Mouse (Mus musculus) neural tube, embryonic 15.5 days (tissue): ENCODE data around the gene Prelid3b. TPM values are rescaled to one million over a fixed set of nuclear protein-coding genes. Genes with fewer than 3 reads are reported as not detected.

ENCODE experiments used
- ATAC-seq: fragments of 200-750 bp; cut with Nextera tagmentation; 2 replicates; pipeline ENCODE4 v1.8.0; 2017; ENCODE audit warnings: mild to moderate bottlenecking, moderate TSS enrichment, moderate library complexity; ENCODE audit not compliant: low FRiP score
- H3K27ac ChIP-seq: fragments of 300-500 bp; sonication (generic); replicated peaks from 2 replicates; pipeline ENCODE4 v1.5.1; 2015; ENCODE audit warnings: mild to moderate bottlenecking, inconsistent platforms
- H3K27me3 ChIP-seq: fragments of 300-500 bp; sonication (generic); replicated peaks from 2 replicates; pipeline ENCODE4 v1.6.1; 2015; ENCODE audit warnings: inconsistent platforms
- H3K36me3 ChIP-seq: fragments of 300-500 bp; sonication (generic); 2 replicates; pipeline ENCODE4 v1.6.1; 2015; ENCODE audit warnings: inconsistent platforms
- H3K4me1 ChIP-seq: fragments of 300-500 bp; sonication (generic); 2 replicates; pipeline ENCODE4 v1.6.1; 2015; ENCODE audit warnings: inconsistent platforms
- H3K4me2 ChIP-seq: fragments of 300-500 bp; sonication (generic); 2 replicates; pipeline ENCODE4 v1.6.1; 2015; ENCODE audit warnings: inconsistent platforms, mild to moderate bottlenecking, moderate library complexity
- H3K4me3 ChIP-seq: fragments of 300-500 bp; sonication (generic); replicated peaks from 2 replicates; pipeline ENCODE4 v1.5.1; 2015; ENCODE audit warnings: mild to moderate bottlenecking, inconsistent platforms
- H3K9ac ChIP-seq: fragments of 300-500 bp; sonication (generic); replicated peaks from 2 replicates; pipeline ENCODE4 v1.6.1; 2015; ENCODE audit warnings: mild to moderate bottlenecking, inconsistent platforms
- H3K9me3 ChIP-seq: fragments of 300-500 bp; sonication (generic); replicated peaks from 2 replicates; pipeline ENCODE4 v1.6.1; 2016; ENCODE audit warnings: inconsistent platforms
- WGBS: fragments of 180-500 bp; shearing (Covaris S2); methylation state at CpG from one replicate; pipeline ENCODE4 v1.1.7; 2015; ENCODE audit warnings: mixed read lengths; 5-methylcytosine and 5-hydroxymethylcytosine counted together
- polyA plus RNA-seq: library from polyadenylated mRNA; unstranded; fragments of >200 nt; fragmentation: Nextera tagmentation; extraction: Ambion mirVana; gene quantifications from 2 replicates; pipeline ENCODE4 v1.2.1, GENCODE M21; 2015

Gene Prelid3b
- polyA plus RNA-seq, 1 experiment from 2014 or later, result 110 TPM

- Histone ChIP-seq H3K36me3 (peaks cover 47% of the 10 kb centered on the region), H3K4me1 (peaks cover 12% of the 10 kb centered on the region), H3K4me2 (no peak overlapping the region), H3K4me3 (no peak overlapping the region), H3K27me3 (no peaks in the 10 kb centered on the region), H3K9me3 (no peaks in the 10 kb centered on the region), H3K27ac (no peak overlapping the region), H3K9ac (no peak overlapping the region)
- ATAC-seq, result no peak
- WGBS, result 80% methylated on average over 6 of the region's 6 CpGs
Observed at GRCm38 (mm10) chr2:174421107-174421506, 51.8 kb downstream of the Prelid3b start.

- no peaks in the 10 kb centered on the region for H3K9me3 ChIP-seq
- no peaks in the 10 kb centered on the region for H3K36me3 ChIP-seq
- peak within 1 kb of the TSS; percentile 60 for H3K9ac ChIP-seq
- peak within 1 kb of the TSS; percentile 88 for H3K4me2 ChIP-seq
- peak within 1 kb of the TSS; percentile 64 for H3K4me3 ChIP-seq
- WGBS, result under 1% methylated on average over 40 of the region's 40 CpGs
- H3K4me1 ChIP-seq, result peaks cover 14% of the 10 kb centered on the region
- no peak within 1 kb of the TSS for H3K27ac ChIP-seq
- H3K27me3 ChIP-seq, result no peaks in the 10 kb centered on the region
- peak; percentile 96 for ATAC-seq
Observed at GRCm38 (mm10) chr2:174415731-174416310, 57.1 kb downstream of the Prelid3b start, which contains the start of gene Nelfcd. Gene Nelfcd (plus strand): TSS chr2:174415804.

Other genes with a start within 250 kb of the Prelid3b start
- gene Gnas, start 188.8 kb downstream of the Prelid3b start, polyA plus RNA-seq, result 1,725 and 1,770 TPM in 2 replicates
- gene Gm20721, start 126.4 kb downstream of the Prelid3b start, polyA plus RNA-seq, result 17.0 and 19.8 TPM in 2 replicates
- 101 TPM in 2 replicates for gene Nelfcd, start 57.3 kb downstream of the Prelid3b start, polyA plus RNA-seq
- gene Ctsz, start 34.0 kb downstream of the Prelid3b start, polyA plus RNA-seq, result 85.7 and 106 TPM in 2 replicates
- 0.29 and 0.50 TPM in 2 replicates for gene Tubb1, start 22.4 kb downstream of the Prelid3b start, polyA plus RNA-seq
- gene Atp5e, start 9.0 kb downstream of the Prelid3b start, polyA plus RNA-seq, result 758 and 902 TPM in 2 replicates
- 0.01 TPM in 1 of 2 replicates, not detected in the other for gene Zfp831, start 170.5 kb upstream of the Prelid3b start, polyA plus RNA-seq